Mouse (Mus musculus) thymus, postnatal 25 days (tissue): Measurements from ENCODE around the gene Wdr81.

Experiments
- DNase-seq: peaks from one replicate; pipeline ENCODE4 v3.0.0; 2022

Wdr81 gene

DNA sequence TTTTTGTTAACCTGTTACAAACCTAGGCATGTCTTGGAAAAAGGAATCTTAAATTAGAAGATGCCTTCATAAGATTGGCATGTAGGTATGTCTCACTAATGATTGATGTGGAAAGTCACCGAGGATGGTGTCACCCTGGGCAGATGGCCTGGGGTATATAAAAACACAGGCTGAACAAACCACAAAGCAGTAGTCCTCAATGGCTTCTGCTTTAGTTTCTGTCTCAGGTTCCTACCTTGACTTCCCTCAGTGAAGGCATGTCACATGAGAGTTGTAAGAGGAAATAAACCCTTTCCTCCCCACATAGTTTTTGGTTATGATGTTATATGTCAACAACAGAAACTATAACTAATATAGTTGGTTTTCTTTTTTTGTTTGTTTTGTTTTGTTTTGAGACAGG lies 58.9 kb downstream of the Wdr81 start:
- no peak for DNase-seq
